Comparison of ENCODE assay signal across 8 mouse cellular contexts in genomic region chr13:103646035-103646434, GRCm38 (mm10).
DNase-seq lines count a peak whose midpoint lies in the region; ATAC-seq and TF ChIP-seq lines count a peak whose summit lies in the region.

No protein-coding gene starts in this region.

- H3K4me1 ChIP-seq in heart, adult 2 months (ENCODE audit: control insufficient read depth, insufficient read depth, low read length), result no peaks in the 10 kb centered on the region
- H3K4me1 ChIP-seq in heart, embryonic 10.5 days, result peaks cover 9% of the 10 kb centered on the region; the same call in 1 of the 2 replicates
- H3K4me1 ChIP-seq in midbrain, embryonic 13.5 days (replicated peaks), result peaks cover 11% of the 10 kb centered on the region

- TF ChIP-seq POLR2A in heart, adult 2 months (IDR thresholded peaks at IDR 0.05; ENCODE audit: insufficient read depth, low read depth, low read length), result no peak
- TF ChIP-seq POLR2A in brain, embryonic 14.5 days (IDR thresholded peaks at IDR 0.05; ENCODE audit: borderline replicate concordance, extremely low read depth, insufficient read depth, insufficient read length, poor library complexity, severe bottlenecking), result no peak

- no peak for TF ChIP-seq EP300 in heart, adult 2 months (IDR thresholded peaks at IDR 0.05; ENCODE audit: insufficient read depth, low read depth, low read length)

- DNase-seq in heart, adult 2 months, result no peak
- no peak for DNase-seq in heart, embryonic 10.5 days (ENCODE audit: low spot score)
- DNase-seq in right cerebral cortex, adult 18-20 months, result peak; percentile 18
- DNase-seq in right cerebral cortex, postnatal 4 days, result no peak
- no peak for DNase-seq in brain, embryonic 14.5 days (ENCODE audit: low read depth)
- DNase-seq in mesoderm, embryonic 11.5 days (ENCODE audit: low read depth, low spot score), result peak; percentile 27
- no peak for DNase-seq in urinary bladder, postnatal 14 days (ENCODE audit: low spot score)

- H3K27me3 ChIP-seq in heart, adult 2 months (ENCODE audit: control insufficient read depth, insufficient read depth, low read length), result no peaks in the 10 kb centered on the region
- H3K27me3 ChIP-seq in heart, embryonic 10.5 days (ENCODE audit: insufficient read depth, poor library complexity, severe bottlenecking), result no peaks in the 10 kb centered on the region
- no peaks in the 10 kb centered on the region for H3K27me3 ChIP-seq in midbrain, embryonic 13.5 days

- H3K36me3 ChIP-seq in heart, adult 2 months (ENCODE audit: control insufficient read depth, insufficient read depth, low read length), result no peaks in the 10 kb centered on the region
- H3K36me3 ChIP-seq in heart, embryonic 10.5 days, result no peaks in the 10 kb centered on the region
- H3K36me3 ChIP-seq in midbrain, embryonic 13.5 days, result no peaks in the 10 kb centered on the region

- no peak overlapping the region for H3K4me3 ChIP-seq in heart, adult 2 months
- H3K4me3 ChIP-seq in heart, embryonic 10.5 days, result no peak overlapping the region
- H3K4me3 ChIP-seq in midbrain, embryonic 13.5 days (replicated peaks), result no peak overlapping the region

- H3K4me2 ChIP-seq in midbrain, embryonic 13.5 days (replicated peaks), result no peak overlapping the region

- no peaks in the 10 kb centered on the region for H3K9me3 ChIP-seq in heart, embryonic 10.5 days
- H3K9me3 ChIP-seq in midbrain, embryonic 13.5 days, result no peaks in the 10 kb centered on the region

- H3K79me2 ChIP-seq in heart, adult 2 months (replicated peaks; ENCODE audit: control insufficient read depth, insufficient read depth, low read length), result no peaks in the 10 kb centered on the region

- no peak overlapping the region for H3K27ac ChIP-seq in heart, adult 2 months
- no peak overlapping the region for H3K27ac ChIP-seq in heart, embryonic 10.5 days
- no peak overlapping the region for H3K27ac ChIP-seq in midbrain, embryonic 13.5 days

- H3K9ac ChIP-seq in heart, adult 2 months (ENCODE audit: low read depth, low read length), result no peak overlapping the region
- no peak overlapping the region for H3K9ac ChIP-seq in midbrain, embryonic 13.5 days (replicated peaks)

- no peak for ATAC-seq in midbrain, embryonic 13.5 days

- intact Hi-C loops in heart, adult 2 months (cut with DNase I), result no loop called here

- WGBS in heart, adult 2 months, result 43% methylated on average over 4 of the region's 4 CpGs
- 42% methylated on average over 4 of the region's 4 CpGs for whole genome bisulfite sequencing in heart, embryonic 10.5 days
- 43% methylated on average over 4 of the region's 4 CpGs for WGBS in midbrain, embryonic 13.5 days

- TF ChIP-seq CTCF in heart, adult 2 months (IDR thresholded peaks at IDR 0.05), result peak; percentile 82
- TF ChIP-seq CTCF in brain, embryonic 14.5 days (IDR thresholded peaks at IDR 0.05; ENCODE audit: borderline replicate concordance, extremely low read depth, insufficient read depth, insufficient read length), result peak; percentile 65; the same call in 1 of the 2 replicates

Comparison
In these comparisons a context has a peak if more than half of its experiments do, and no peak if none do; other contexts are left out.
1. DNase-seq: peak in right cerebral cortex, adult 18-20 months (single experiment) and mesoderm, embryonic 11.5 days (single experiment); none in heart, adult 2 months (0 of 2), heart, embryonic 10.5 days (single experiment), right cerebral cortex, postnatal 4 days (single experiment), brain, embryonic 14.5 days (single experiment) and urinary bladder, postnatal 14 days (single experiment).